Mouse (Mus musculus): ENCODE data around the gene Fbxo7.

Fbxo7 gene

DNA sequence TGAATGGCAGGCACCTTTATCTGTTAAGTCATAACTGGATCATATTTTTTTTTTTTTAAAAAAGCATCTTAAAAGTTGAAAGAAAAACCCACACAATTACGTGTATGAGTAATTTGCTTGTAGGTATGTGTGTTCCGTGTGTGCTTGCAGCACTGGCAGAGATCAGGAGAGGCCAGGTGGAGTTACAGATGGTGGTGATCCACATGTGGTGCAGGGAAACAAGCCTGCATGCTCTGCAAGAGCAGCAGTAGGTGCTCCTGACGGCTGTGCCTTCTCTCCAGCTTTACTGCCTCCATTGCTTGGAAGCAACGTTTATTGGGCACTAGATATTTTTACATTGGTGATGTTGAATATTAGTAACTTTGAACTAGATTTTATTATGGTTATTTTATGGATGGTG, 21.9 kb downstream of the Fbxo7 start:
- DNase-seq (ENCODE audit: low spot score), result no peak

- DNase-seq (ENCODE audit: low spot score), result no peak
Measured at GRCm38 (mm10) chr10:86044066-86044465, 22.3 kb downstream of the Fbxo7 start.

- no peak for DNase-seq (ENCODE audit: low spot score)
Measured at GRCm38 (mm10) chr10:86046371-86046770, 24.6 kb downstream of the Fbxo7 start.

DNA sequence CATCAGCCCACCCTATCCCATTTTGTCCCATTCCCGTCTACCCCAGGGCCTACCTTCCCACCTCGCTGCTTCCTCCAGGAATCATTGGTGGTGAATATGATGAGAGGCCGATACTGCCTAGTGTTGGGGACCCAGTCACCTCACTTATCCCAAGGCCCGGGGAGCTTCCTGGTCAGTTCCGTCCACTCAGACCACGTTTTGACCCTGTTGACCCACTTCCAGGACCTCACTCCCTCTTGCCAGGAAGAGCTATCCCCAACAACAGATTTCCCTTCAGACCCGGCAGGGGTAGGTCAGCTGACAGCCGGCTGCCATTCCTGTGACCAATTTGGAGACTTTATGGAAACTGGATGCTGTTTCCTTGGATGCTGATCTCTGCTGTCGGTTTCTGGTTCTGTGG, 26.0 kb downstream of the Fbxo7 start:
- DNase-seq (ENCODE audit: low spot score), result no peak

- DNase-seq (ENCODE audit: low spot score), result no peak
Measured at GRCm38 (mm10) chr10:86050522-86050921, 28.8 kb downstream of the Fbxo7 start.

DNA sequence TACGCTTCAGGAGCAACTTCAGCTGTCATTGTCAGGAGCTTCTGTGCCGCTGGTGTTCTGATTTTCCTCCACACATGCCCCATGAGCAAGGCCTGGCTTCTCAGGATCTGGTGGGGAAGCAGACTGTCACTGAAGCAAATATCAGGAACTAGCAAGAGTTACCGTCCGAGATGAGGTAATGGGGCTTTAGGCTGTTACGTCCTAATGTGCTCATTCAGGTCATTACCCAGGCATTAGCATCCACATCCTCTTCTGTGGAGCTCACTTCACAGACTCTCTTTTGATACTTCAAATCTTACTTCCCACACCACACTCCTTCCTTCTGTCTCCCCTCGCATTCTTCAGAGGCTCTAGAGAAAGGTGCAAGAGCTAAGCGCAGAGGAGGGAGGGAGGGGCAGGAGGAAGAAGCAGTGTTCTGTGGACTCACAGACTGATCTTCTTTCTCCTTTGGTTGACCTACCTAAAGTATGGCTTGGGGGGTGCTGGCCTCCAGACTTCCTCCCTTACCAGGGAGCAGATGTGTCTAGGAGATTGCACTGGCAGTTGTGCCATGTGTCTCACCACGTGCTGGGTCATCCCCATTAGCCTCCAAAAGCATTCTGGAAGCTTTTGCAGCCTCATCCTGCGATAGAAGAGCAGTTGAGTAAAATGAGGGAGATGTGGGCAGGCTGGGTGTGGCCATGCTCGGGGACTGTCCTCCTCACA, 31.2 kb downstream of the Fbxo7 start:
- no peak for DNase-seq (ENCODE audit: low spot score)

DNA sequence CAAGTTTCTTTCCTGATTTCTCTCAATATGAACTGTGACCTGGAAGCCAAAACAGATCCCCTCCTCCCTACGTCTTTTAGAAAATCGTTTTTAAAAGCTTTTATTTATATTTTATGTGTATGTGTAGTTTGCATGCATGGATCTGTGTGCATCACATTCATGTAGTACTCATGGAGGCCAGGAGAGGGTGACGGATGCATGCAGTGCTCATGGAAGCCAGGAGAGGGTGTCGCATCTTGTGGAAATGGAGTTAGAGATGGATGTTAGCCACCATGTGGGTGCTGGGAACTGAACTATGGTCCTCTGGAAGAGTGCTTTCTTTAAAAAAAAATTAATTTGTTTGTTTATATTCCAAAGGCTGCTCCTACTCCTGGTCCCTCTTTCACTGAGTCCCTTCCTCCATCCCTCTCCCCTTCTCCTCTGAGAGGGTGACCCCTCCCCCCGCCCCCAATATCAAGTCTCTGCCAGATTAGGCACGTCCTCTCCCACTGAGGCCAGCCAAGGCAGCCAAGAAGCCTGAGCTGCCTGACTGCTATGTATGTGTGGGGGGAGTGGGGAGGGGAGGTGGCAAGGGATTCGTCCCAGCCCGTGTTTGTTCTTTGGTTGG, 34.6 kb downstream of the Fbxo7 start:
- DNase-seq (ENCODE audit: low spot score), result no peak

DNA sequence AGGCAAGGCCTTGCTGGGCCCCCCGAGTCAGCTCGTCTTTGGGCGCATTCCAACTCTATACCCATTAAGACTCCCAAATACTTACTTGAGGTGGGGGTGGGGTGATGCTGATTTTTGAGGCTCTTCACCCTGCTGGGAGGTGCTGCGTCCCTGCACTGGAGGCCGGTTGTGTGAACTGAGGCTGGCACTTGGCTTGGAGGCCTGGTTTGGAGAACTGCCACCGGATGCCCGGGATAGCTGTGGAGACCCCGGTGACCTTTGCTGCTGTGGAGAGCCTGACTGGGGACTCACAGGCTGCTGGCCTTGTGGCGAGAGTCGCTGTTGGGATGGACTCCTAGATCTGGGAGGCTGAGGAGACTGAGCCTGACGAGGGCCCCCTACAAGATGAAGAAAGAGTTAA, 35.5 kb downstream of the Fbxo7 start:
- no peak for DNase-seq (ENCODE audit: low spot score)

GRCm38 (mm10) chr10:86057712-86058111, 35.9 kb downstream of the Fbxo7 start:
- no peak for DNase-seq (ENCODE audit: low spot score)

GRCm38 (mm10) chr10:86060267-86060666, 38.5 kb downstream of the Fbxo7 start:
- no peak for DNase-seq (ENCODE audit: low spot score)

DNA sequence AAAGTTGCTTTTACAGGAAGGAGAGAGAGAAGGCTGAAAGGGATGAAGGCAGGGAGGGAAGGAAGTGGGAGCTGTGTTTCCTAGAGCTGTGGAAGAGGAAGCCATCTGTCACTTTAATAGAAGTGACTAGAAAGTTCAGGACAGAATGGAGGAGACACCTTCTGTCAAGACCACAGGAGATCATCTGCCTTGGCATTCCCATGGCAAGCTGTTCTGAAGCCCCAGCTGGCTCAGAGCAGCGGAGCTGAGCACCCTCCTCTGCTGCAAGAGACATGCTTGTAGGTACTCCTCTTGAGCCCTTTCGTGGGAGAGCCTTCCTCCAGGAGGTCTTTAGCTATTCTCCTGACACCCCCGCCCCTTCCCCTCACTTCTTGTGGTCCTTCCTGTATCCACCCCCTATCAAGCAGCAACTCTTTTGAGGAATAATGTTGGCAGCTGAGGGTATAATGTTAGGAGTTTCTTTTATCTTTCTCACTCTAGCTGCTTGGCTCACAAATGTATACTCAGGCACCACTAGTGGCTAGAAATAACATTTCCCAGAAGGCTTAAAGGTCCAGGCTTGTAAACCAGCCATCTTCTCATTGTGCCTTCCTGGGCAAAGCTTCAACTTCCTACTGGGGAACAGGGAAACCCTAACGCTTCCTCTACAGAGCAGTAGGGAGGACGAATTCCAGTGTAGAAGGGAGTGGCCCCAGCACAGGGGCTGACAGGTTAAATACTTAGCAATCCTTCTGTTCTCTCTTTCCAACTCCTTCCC, 40.7 kb downstream of the Fbxo7 start:
- no peak for DNase-seq (ENCODE audit: low spot score)

- no peak for DNase-seq (ENCODE audit: low spot score)
Measured at GRCm38 (mm10) chr10:86063018-86063384, 41.2 kb downstream of the Fbxo7 start.

GRCm38 (mm10) chr10:86064937-86065336, 43.2 kb downstream of the Fbxo7 start:
- DNase-seq (ENCODE audit: low spot score), result peak; percentile 93

GRCm38 (mm10) chr10:86065661-86066060, 43.9 kb downstream of the Fbxo7 start:
- no peak for DNase-seq (ENCODE audit: low spot score)

- DNase-seq (ENCODE audit: low spot score), result no peak
Measured at GRCm38 (mm10) chr10:86066651-86067050, 44.9 kb downstream of the Fbxo7 start.

DNA sequence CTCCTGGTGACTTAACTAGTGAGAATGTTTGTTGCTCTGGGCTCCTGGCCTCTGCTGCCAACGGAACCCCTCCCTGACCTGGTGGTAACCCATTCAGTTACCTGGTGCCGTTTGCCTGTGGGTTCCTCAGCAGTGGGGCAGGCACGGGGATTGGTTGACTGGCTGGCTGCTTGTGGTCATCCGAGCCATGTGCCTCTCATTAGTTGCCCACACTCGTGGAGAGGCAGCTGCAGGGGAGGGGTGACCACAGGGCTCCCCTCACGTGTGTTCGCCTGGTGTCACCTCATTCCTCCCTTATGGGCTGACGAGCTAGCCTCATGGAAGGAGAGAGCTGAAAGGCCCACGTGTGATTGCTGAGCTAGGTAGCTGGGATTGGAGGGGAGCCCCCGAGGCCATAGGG, 46.1 kb downstream of the Fbxo7 start:
- DNase-seq (ENCODE audit: low spot score), result no peak

GRCm38 (mm10) chr10:86069341-86069740, 47.6 kb downstream of the Fbxo7 start:
- DNase-seq (ENCODE audit: low spot score), result peak; percentile 5

DNA sequence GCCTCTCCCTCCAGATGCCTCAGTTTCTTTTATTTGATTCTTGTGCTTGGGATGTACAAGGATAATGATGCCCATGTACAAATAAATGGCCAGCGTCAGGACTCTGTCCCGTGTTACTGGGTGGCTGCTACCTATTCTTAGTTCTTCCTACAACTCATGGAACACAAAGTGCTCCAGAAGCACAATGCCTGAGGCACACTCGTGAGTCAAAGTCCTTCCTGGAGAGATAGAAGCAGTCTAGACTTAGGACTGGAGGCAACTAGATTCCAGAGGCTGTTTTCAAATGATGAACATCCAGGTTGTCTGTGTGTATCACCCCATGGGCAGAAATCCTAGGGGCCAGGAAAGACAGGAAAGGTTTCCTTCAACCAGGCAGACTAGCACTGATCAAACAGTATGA, 49.0 kb downstream of the Fbxo7 start:
- no peak for DNase-seq (ENCODE audit: low spot score)

- DNase-seq (ENCODE audit: low spot score), result no peak
Measured at GRCm38 (mm10) chr10:86074134-86074533, 52.4 kb downstream of the Fbxo7 start.

- no peak for DNase-seq (ENCODE audit: low spot score)
Measured at GRCm38 (mm10) chr10:86074971-86075711, 53.4 kb downstream of the Fbxo7 start.

DNA sequence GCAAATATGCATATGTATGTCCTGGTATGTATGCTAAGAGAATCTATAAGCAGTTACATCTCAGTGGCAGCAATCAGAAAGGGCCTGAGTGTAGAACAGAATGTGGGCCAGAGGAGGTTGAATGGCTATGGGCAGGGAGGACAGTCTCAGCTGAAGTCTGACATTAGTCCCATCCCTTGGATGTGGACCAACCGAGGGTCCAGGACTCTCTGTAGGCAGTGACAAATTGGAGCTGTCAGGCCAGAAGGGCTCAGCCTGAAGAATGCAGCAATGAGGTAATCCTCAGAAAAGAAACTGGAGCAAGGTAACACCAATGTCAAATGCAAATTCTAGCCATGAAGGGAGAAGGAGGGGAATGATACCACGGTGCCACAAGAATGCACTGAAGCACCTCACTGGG, 55.5 kb downstream of the Fbxo7 start:
- DNase-seq (ENCODE audit: low spot score), result no peak

- DNase-seq (ENCODE audit: low spot score), result no peak
Measured at GRCm38 (mm10) chr10:86078761-86079160, 57.0 kb downstream of the Fbxo7 start.

GRCm38 (mm10) chr10:86079921-86080320, 58.1 kb downstream of the Fbxo7 start:
- DNase-seq (ENCODE audit: low spot score), result no peak

Measured in retina, embryonic 14.5 days (tissue).